Mouse (Mus musculus) heart, embryonic 15.5 days (tissue): ENCODE data around the gene Pik3r5. TPM values are rescaled to one million over a fixed set of nuclear protein-coding genes. Genes with fewer than 3 reads are reported as not detected.

Experiments used
- ATAC-seq: fragments of 200-750 bp; cut with Nextera tagmentation; replicated peaks from 2 replicates; pipeline ENCODE4 v1.8.0; 2017; ENCODE audit warnings: low read depth, moderate TSS enrichment; ENCODE audit not compliant: insufficient number of reproducible peaks, insufficient read depth, low FRiP score
- H3K27ac ChIP-seq: fragments of 300-500 bp; sonication (generic); 2 replicates; pipeline ENCODE4 v1.5.1; 2015; ENCODE audit warnings: mild to moderate bottlenecking, inconsistent platforms
- H3K27me3 ChIP-seq: fragments of 300-500 bp; sonication (generic); 2 replicates; pipeline ENCODE4 v1.6.1; 2015; ENCODE audit warnings: inconsistent platforms
- H3K36me3 ChIP-seq: fragments of 300-500 bp; sonication (generic); 2 replicates; pipeline ENCODE4 v1.6.1; 2015; ENCODE audit warnings: mild to moderate bottlenecking, inconsistent platforms
- H3K4me1 ChIP-seq: fragments of 300-500 bp; sonication (generic); replicated peaks from 2 replicates; pipeline ENCODE4 v1.6.1; 2015; ENCODE audit warnings: inconsistent platforms
- H3K4me2 ChIP-seq: fragments of 300-500 bp; sonication (generic); 2 replicates; pipeline ENCODE4 v1.6.1; 2015; ENCODE audit warnings: inconsistent platforms, mild to moderate bottlenecking, moderate library complexity
- H3K4me3 ChIP-seq: fragments of 300-500 bp; sonication (generic); 2 replicates; pipeline ENCODE4 v1.5.1; 2015; ENCODE audit warnings: mild to moderate bottlenecking, inconsistent platforms
- H3K9ac ChIP-seq: fragments of 300-500 bp; sonication (generic); 2 replicates; pipeline ENCODE4 v1.6.1; 2015; ENCODE audit warnings: mild to moderate bottlenecking, inconsistent platforms
- H3K9me3 ChIP-seq: fragments of 300-500 bp; sonication (generic); replicated peaks from 2 replicates; pipeline ENCODE4 v1.6.1; 2016; ENCODE audit warnings: inconsistent platforms
- WGBS: fragments of 180-500 bp; shearing (Covaris S2); methylation state at CpG from one replicate; pipeline ENCODE4 v1.1.7; 2015; ENCODE audit warnings: mixed read lengths; 5-methylcytosine and 5-hydroxymethylcytosine counted together
- polyA plus RNA-seq: library from polyadenylated mRNA; unstranded; fragments of >200 nt; fragmentation: Nextera tagmentation; extraction: Ambion mirVana; gene quantifications from 2 replicates; pipeline ENCODE4 v1.2.1, GENCODE M21; 2015

Pik3r5 gene
- polyA plus RNA-seq, 1 experiment from 2014 or later: 0.68 TPM

DNA sequence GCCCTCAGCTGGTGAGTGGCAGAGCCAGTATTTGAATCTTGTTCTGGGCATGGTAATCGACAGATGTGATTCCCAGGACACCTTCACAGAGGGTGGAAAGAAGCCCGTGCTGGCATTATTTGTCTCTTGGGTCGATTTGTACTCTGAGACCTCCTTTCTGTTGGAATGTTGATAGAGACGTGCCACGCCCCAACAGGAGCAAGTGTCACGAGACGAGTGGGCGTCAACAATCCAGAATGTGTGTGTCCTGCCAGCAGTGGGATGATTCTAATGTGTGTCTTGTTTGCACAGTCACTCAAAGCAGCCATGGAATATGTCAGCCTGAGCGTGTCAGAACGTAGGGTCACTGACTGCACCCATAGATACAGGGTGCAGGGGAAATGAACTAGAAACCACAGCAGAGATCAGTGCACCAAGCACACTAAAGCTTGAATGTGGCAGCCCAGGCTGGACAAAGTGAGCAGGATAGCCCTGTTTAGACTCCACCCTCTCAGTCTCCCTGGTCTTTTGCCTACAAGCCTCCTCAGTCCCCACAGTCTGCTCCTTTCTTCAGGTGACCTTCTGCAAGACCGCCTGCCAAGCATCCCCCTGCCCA, 100.1 kb downstream of the Pik3r5 start:
- Histone ChIP-seq H3K27ac (no peak overlapping the region), H3K4me3 (no peak overlapping the region), H3K9me3 (no peaks in the 10 kb centered on the region), H3K4me2 (no peak overlapping the region), H3K9ac (no peak overlapping the region), H3K27me3 (peaks cover 11% of the 10 kb centered on the region; the same call in 1 of the 2 replicates), H3K36me3 (no peaks in the 10 kb centered on the region), H3K4me1 (0 out of 2 replicates have a peak, but pooled peaks cover 10% of the 10 kb centered on the region)
- 49% methylated on average over 11 of the region's 11 CpGs for WGBS
- no peak for ATAC-seq

DNA sequence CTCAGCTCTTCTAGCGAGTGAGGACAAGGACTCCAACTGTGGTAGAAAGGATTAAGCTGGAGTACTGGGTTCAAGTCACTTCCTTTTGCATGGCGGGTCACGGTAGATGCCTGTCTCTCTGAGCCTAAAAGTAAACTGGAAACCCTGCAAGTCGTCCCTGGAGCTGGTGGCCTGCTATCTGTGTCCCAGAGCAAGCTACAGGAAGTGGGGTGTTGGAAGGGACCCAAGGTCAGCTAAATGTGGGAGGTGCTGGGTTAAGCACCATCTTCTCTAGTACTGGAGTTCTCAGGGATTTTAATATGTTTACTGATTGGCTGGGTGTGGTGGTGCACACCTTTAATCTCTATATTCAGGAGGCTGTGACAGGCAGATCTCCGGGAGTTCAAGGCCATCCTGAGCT, 100.9 kb downstream of the Pik3r5 start:
- no peaks in the 10 kb centered on the region for H3K36me3 ChIP-seq
- H3K27me3 ChIP-seq: peaks cover 11% of the 10 kb centered on the region; the same call in 1 of the 2 replicates
- H3K9me3 ChIP-seq: no peaks in the 10 kb centered on the region
- H3K4me1 ChIP-seq: 0 out of 2 replicates have a peak, but pooled peaks cover 10% of the 10 kb centered on the region
- WGBS: 64% methylated on average over 5 of the region's 5 CpGs
- no peak overlapping the region for H3K4me2 ChIP-seq
- ATAC-seq: no peak
- no peak overlapping the region for H3K4me3 ChIP-seq
- no peak overlapping the region for H3K9ac ChIP-seq
- no peak overlapping the region for H3K27ac ChIP-seq

DNA sequence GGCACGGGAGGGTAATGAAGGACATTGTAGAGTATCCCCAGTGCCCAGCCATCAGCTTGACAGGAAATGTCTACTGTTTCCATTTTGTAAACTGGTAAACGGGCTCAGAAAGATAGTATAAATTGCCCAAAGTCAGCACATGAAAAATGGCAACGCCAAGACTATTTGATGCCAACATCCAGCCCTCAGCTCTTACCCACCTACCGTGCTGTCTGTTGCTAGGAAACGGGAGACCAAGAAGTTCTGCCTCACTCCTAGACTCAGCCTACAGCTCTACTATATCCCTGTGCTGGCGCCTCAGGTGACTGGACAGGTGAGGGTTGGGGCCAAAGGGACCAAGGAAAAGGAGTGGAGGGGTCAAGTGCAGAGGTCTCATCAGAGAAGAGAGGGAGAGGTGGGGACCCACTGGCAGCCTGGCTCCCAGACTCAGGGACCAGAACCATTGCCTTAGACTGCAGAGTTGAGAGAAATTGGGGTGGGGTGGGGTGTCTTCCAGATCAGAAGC, 102.1 kb downstream of the Pik3r5 start:
- WGBS: 80% methylated on average over 6 of the region's 6 CpGs
- H3K27me3 ChIP-seq: peaks cover 5% of the 10 kb centered on the region; the same call in 1 of the 2 replicates
- ATAC-seq: no peak
- H3K36me3 ChIP-seq: no peaks in the 10 kb centered on the region
- 0 out of 2 replicates have a peak, but pooled peaks cover 10% of the 10 kb centered on the region for H3K4me1 ChIP-seq
- H3K4me3 ChIP-seq: no peak overlapping the region
- no peaks in the 10 kb centered on the region for H3K9me3 ChIP-seq
- H3K4me2 ChIP-seq: no peak overlapping the region
- no peak overlapping the region for H3K27ac ChIP-seq
- no peak overlapping the region for H3K9ac ChIP-seq

DNA sequence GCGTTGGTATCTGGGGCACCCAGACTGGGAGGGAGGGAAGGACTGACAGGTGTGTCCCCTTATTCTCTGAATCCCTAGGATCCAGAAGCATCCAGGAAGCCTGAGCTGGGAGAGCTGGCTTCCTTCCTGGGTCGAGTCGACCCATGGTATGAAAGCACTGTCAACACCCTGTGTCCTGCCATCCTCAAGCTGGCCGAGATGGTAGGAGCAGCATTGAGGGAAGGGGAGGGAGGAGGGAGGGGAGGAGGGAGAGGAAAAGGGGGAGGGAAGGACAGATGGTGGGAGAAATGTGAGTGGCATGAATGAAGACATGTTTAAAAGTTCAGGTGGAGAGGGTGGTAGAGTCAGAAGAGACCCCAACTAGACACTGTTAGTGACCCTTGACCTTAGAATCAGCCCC, 104.1 kb downstream of the Pik3r5 start:
- Histone ChIP-seq H3K36me3 (no peaks in the 10 kb centered on the region), H3K4me2 (no peak overlapping the region), H3K27ac (no peak overlapping the region), H3K9me3 (no peaks in the 10 kb centered on the region), H3K4me1 (0 out of 2 replicates have a peak, but pooled peaks cover 10% of the 10 kb centered on the region), H3K9ac (no peak overlapping the region), H3K27me3 (no peaks in the 10 kb centered on the region), H3K4me3 (no peak overlapping the region)
- no peak for ATAC-seq
- 47% methylated on average over 4 of the region's 4 CpGs for WGBS

DNA sequence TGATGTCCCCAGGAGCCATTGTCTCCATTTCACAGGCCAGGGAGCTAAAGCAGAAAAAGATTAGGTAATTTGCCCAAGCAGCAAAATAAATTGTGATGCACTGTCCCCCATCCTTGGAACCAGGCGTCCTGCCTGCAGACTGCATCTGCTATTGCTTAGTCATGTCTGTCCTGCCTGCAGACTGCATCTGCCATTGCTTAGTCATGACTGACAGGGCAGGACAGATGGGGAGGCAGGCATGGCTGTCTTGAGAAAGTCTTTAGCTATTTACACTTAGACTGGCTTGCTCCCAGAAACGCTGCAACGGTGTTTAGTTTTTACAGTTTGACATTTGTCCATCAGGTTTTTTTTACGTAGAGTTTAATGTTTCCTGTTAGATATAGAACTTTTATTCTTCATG, 104.5 kb downstream of the Pik3r5 start:
- H3K27ac ChIP-seq: no peak overlapping the region
- H3K27me3 ChIP-seq: no peaks in the 10 kb centered on the region
- H3K4me2 ChIP-seq: no peak overlapping the region
- H3K4me3 ChIP-seq: no peak overlapping the region
- 0 out of 2 replicates have a peak, but pooled peaks cover 6% of the 10 kb centered on the region for H3K4me1 ChIP-seq
- no peaks in the 10 kb centered on the region for H3K36me3 ChIP-seq
- no peak for ATAC-seq
- no peak overlapping the region for H3K9ac ChIP-seq
- H3K9me3 ChIP-seq: no peaks in the 10 kb centered on the region
- WGBS: 49% methylated on average over 4 of the region's 4 CpGs

DNA sequence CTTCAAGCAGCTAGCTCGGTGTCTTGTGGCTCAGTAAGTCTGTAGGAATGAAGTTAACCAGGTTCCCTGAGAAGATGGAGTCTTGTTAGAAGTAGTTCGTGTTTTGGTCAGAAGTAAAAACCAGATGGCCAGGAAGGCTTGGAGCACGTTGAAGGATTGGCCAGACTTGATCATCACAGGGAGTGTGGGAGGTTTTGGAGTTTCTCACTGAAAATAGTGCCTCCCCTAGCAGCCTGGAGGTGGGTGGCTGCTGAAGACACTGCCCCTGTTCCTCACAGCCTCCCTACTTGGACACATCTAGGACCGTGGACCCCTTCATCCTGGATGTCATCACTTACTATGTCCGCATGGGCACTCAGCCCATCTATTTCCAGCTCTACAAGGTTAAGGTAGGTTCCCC, 107.7 kb downstream of the Pik3r5 start:
- Histone ChIP-seq H3K27me3 (no peaks in the 10 kb centered on the region), H3K36me3 (no peaks in the 10 kb centered on the region), H3K27ac (no peak overlapping the region), H3K9me3 (no peaks in the 10 kb centered on the region), H3K4me2 (no peak overlapping the region), H3K9ac (no peak overlapping the region), H3K4me3 (no peak overlapping the region), H3K4me1 (peaks cover 3% of the 10 kb centered on the region; the same call in 1 of the 2 replicates)
- 53% methylated on average over 5 of the region's 5 CpGs for WGBS
- no peak for ATAC-seq

DNA sequence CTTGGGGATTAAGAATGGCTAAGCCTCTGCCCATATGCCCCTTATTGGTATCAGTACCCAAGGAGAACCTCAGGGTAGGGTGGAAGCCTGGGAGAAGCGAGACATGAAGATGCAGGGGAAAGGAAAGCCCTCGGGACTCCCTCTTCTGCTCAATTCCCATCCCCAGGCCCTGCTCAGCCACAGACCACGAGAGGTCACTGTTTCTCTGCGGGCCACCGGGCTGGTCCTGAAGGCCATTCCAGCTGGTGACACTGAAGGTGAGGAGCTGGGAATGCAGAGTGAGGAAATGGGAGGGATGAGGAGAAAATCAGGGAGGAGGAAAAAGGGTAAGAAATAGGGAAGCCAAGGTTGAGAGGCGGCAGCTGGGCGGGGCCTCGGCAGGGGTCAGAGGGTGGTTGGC, 112.6 kb downstream of the Pik3r5 start:
- H3K4me3 ChIP-seq: no peak overlapping the region
- no peaks in the 10 kb centered on the region for H3K9me3 ChIP-seq
- peak overlapping the region; percentile 68 for H3K27ac ChIP-seq
- no peaks in the 10 kb centered on the region for H3K27me3 ChIP-seq
- 7% methylated on average over 8 of the region's 8 CpGs for whole genome bisulfite sequencing
- 0 out of 2 replicates have a peak, but pooled peaks have one; percentile 40 for ATAC-seq
- peak overlapping the region; percentile 32 for H3K4me2 ChIP-seq
- no peak overlapping the region for H3K9ac ChIP-seq
- H3K4me1 ChIP-seq: peaks cover 22% of the 10 kb centered on the region
- no peaks in the 10 kb centered on the region for H3K36me3 ChIP-seq

DNA sequence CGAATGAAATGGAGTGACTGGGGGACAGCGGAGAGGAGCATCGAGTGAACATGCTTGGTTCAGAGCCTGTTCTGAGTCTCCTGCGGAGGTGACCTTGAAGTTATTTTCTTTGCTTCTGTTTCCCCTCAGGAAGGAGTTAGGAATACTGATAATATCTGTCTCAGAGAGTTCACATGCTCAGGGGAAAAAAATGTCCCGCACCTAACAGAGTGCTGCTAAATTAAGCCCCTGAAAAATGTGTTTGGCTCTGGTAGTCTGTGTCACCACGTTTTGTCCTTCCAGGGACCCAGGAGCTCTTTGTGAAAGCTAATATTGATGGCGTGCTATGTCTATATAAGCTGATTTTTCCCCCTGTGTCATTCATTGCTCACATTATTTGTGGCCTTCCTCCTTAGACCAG, 113.3 kb downstream of the Pik3r5 start:
- no peaks in the 10 kb centered on the region for H3K36me3 ChIP-seq
- H3K9ac ChIP-seq: no peak overlapping the region
- 29% methylated on average over 7 of the region's 7 CpGs for WGBS
- H3K27ac ChIP-seq: peak overlapping the region; percentile 68
- H3K4me2 ChIP-seq: no peak overlapping the region
- no peaks in the 10 kb centered on the region for H3K9me3 ChIP-seq
- no peak overlapping the region for H3K4me3 ChIP-seq
- ATAC-seq: no peak
- H3K4me1 ChIP-seq: peaks cover 22% of the 10 kb centered on the region
- H3K27me3 ChIP-seq: no peaks in the 10 kb centered on the region

DNA sequence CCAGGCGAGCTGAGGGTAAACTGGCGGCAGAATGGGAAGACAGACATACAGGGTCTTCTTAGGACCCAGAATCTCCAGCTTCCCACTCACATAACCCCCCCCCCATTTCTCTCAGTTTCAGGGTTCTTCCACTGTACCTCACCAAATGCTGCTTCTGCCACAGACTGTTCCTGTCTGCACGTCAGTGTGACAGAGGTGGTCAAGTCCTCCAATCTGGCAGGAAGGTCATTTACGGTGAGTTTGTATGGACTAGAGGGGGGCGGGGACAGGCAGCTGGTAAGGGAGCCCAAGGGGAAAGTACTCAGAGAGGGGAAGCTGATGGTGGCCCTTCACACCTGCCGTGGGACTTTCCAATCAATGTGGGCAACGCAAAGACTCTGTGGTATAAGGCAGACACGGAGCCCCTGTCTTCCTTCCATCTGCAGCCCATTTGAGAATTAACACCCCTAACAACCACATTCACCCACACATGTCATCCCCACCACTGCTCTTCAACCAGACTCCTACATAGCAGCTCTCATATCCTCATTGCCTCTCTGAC, 113.8 kb downstream of the Pik3r5 start:
- Histone ChIP-seq H3K36me3 (no peaks in the 10 kb centered on the region), H3K9ac (no peak overlapping the region), H3K4me2 (no peak overlapping the region), H3K4me3 (no peak overlapping the region), H3K27ac (peak overlapping the region; percentile 68; the same call in 1 of the 2 replicates), H3K9me3 (no peaks in the 10 kb centered on the region), H3K4me1 (peaks cover 22% of the 10 kb centered on the region), H3K27me3 (no peaks in the 10 kb centered on the region)
- ATAC-seq: no peak
- 69% methylated on average over 8 of the region's 8 CpGs for WGBS

Other genes with a start within 250 kb of the Pik3r5 start
- gene Ntn1, start 31.3 kb upstream of the Pik3r5 start, polyA plus RNA-seq: 18.3 and 21.6 TPM in 2 replicates
- gene Pik3r6, start 70.9 kb downstream of the Pik3r5 start, polyA plus RNA-seq: 4.3 and 7.1 TPM in 2 replicates
- 0.19 TPM in 1 of 2 replicates, not detected in the other for gene Mfsd6l, start 124.1 kb downstream of the Pik3r5 start, polyA plus RNA-seq
- 1.0 and 1.4 TPM in 2 replicates for gene Ccdc42, start 154.9 kb downstream of the Pik3r5 start, polyA plus RNA-seq